Mouse (Mus musculus) small intestine, adult 2 months (tissue): ENCODE measurements at regions not wholly inside any gene's neighbourhood (a gene's known extent, or its start where the extent isn't known, plus 50 kb on each side); places are given as distances from the start of the nearest gene placed in this dataset.

ENCODE experiments used
- H3K27ac ChIP-seq: fragments of 200-500 bp; 2 replicates; pipeline ENCODE4 v1.5.1; 2012; ENCODE audit warnings: low read depth, low read length, control low read depth, inconsistent platforms; ENCODE audit not compliant: insufficient read depth
- H3K27me3 ChIP-seq: fragments of 200-500 bp; 2 replicates; pipeline ENCODE4 v1.6.1; 2012; ENCODE audit warnings: mild to moderate bottlenecking, moderate library complexity, low read length, inconsistent platforms; ENCODE audit not compliant: control insufficient read depth, insufficient read depth
- H3K36me3 ChIP-seq: fragments of 200-500 bp; 2 replicates; pipeline ENCODE4 v1.6.1; 2012; ENCODE audit warnings: mild to moderate bottlenecking, low read length, control low read depth, inconsistent platforms; ENCODE audit not compliant: control insufficient read depth, insufficient read depth
- H3K4me1 ChIP-seq: fragments of 200-500 bp; 2 replicates; pipeline ENCODE4 v1.6.1; 2012; ENCODE audit warnings: low read length, inconsistent platforms, mixed read lengths; ENCODE audit not compliant: control insufficient read depth, insufficient read depth, insufficient read length
- H3K4me3 ChIP-seq: fragments of 200-500 bp; 2 replicates; pipeline ENCODE4 v1.5.1; 2012; ENCODE audit warnings: low read depth, mild to moderate bottlenecking, control low read depth, inconsistent platforms, low read length, moderate library complexity
- CTCF ChIP-seq: fragments of 200-500 bp; IDR thresholded peaks from 2 replicates; pipeline ENCODE4 v1.5.1; 2012; ENCODE audit warnings: low read depth, mild to moderate bottlenecking, control low read depth, inconsistent platforms, low read length, moderate library complexity, mixed read lengths; ENCODE audit not compliant: insufficient replicate concordance, insufficient read length; ENCODE audit errors: extremely low read depth
- POLR2A ChIP-seq: fragments of 200-500 bp; IDR thresholded peaks from 2 replicates; pipeline ENCODE4 v1.6.1; 2012; ENCODE audit warnings: low read depth, mild to moderate bottlenecking, control low read depth, inconsistent platforms, low read length, moderate library complexity
- whole genome bisulfite sequencing: fragments of 180-500 bp; shearing (Covaris S2); methylation state at CpG from one replicate; pipeline ENCODE4 v1.1.7; 2018; 5-methylcytosine and 5-hydroxymethylcytosine counted together

GRCm38 (mm10) chr16:63104383-63104782, 250.3 kb downstream of the Pros1 start:
- Histone ChIP-seq H3K27me3 (no peaks in the 10 kb centered on the region), H3K4me3 (no peak overlapping the region), H3K27ac (no peak overlapping the region), H3K36me3 (no peaks in the 10 kb centered on the region), H3K4me1 (no peaks in the 10 kb centered on the region)
- TF ChIP-seq POLR2A (no peak), CTCF (no peak)
- 78% methylated on average over 5 of the region's 5 CpGs for WGBS

- peak overlapping the region; percentile 43; the same call in 1 of the 2 replicates for H3K27ac ChIP-seq
- 60% methylated on average over 11 of the region's 11 CpGs for WGBS
- H3K4me3 ChIP-seq = no peak overlapping the region
- no peaks in the 10 kb centered on the region for H3K36me3 ChIP-seq
- H3K4me1 ChIP-seq = no peaks in the 10 kb centered on the region
- TF ChIP-seq POLR2A (no peak), CTCF (no peak)
- no peaks in the 10 kb centered on the region for H3K27me3 ChIP-seq
Measured at GRCm38 (mm10) chr16:63104938-63105714, 251.0 kb downstream of the Pros1 start.

GRCm38 (mm10) chr16:63116456-63116855, 262.3 kb downstream of the Pros1 start:
- 78% methylated on average over 2 of the region's 2 CpGs for WGBS

GRCm38 (mm10) chr16:63118721-63119120, 264.6 kb downstream of the Pros1 start:
- no peaks in the 10 kb centered on the region for H3K36me3 ChIP-seq
- TF ChIP-seq CTCF = no peak
- no peak for TF ChIP-seq POLR2A
- H3K27me3 ChIP-seq = no peaks in the 10 kb centered on the region
- H3K27ac ChIP-seq = no peak overlapping the region
- no peak overlapping the region for H3K4me3 ChIP-seq
- 70% methylated on average over 7 of the region's 7 CpGs for WGBS
- H3K4me1 ChIP-seq = no peaks in the 10 kb centered on the region

More at GRCm38 (mm10) chr16:63116456-63116855, 262.3 kb downstream of the Pros1 start:
- H3K4me3 ChIP-seq = no peak overlapping the region
- H3K4me1 ChIP-seq = no peaks in the 10 kb centered on the region
- no peaks in the 10 kb centered on the region for H3K27me3 ChIP-seq
- no peak overlapping the region for H3K27ac ChIP-seq
- H3K36me3 ChIP-seq = no peaks in the 10 kb centered on the region
- TF ChIP-seq CTCF = no peak
- TF ChIP-seq POLR2A = no peak

- no peak overlapping the region for H3K4me3 ChIP-seq
- no peak overlapping the region for H3K27ac ChIP-seq
- H3K36me3 ChIP-seq = no peaks in the 10 kb centered on the region
- no peaks in the 10 kb centered on the region for H3K4me1 ChIP-seq
- WGBS = 73% methylated on average over 3 of the region's 3 CpGs
- H3K27me3 ChIP-seq = no peaks in the 10 kb centered on the region
- TF ChIP-seq POLR2A (no peak), CTCF (no peak)
Measured at GRCm38 (mm10) chr16:63143851-63144250, 289.7 kb downstream of the Pros1 start.

- H3K27me3 ChIP-seq = no peaks in the 10 kb centered on the region
- no peaks in the 10 kb centered on the region for H3K36me3 ChIP-seq
- no peak overlapping the region for H3K27ac ChIP-seq
- WGBS = 66% methylated on average over 2 of the region's 2 CpGs
- no peaks in the 10 kb centered on the region for H3K4me1 ChIP-seq
- no peak overlapping the region for H3K4me3 ChIP-seq
- TF ChIP-seq CTCF (no peak), POLR2A (no peak)
Measured at GRCm38 (mm10) chr16:63155300-63155821, 301.3 kb downstream of the Pros1 start.

GRCm38 (mm10) chr16:63170101-63170500, 316.0 kb downstream of the Pros1 start:
- TF ChIP-seq CTCF (no peak), POLR2A (no peak)
- no peaks in the 10 kb centered on the region for H3K4me1 ChIP-seq
- no peak overlapping the region for H3K4me3 ChIP-seq
- H3K27me3 ChIP-seq = no peaks in the 10 kb centered on the region
- no peaks in the 10 kb centered on the region for H3K36me3 ChIP-seq
- H3K27ac ChIP-seq = no peak overlapping the region
- 61% methylated on average over 6 of the region's 6 CpGs for WGBS
